Mouse (Mus musculus) cortical plate, adult 2 months (tissue): ENCODE results near the gene Taf10.

Source experiments
- CTCF ChIP-seq: fragments of 200-500 bp; IDR thresholded peaks from 2 replicates; pipeline ENCODE4 v1.5.1; 2011; ENCODE audit warnings: mild to moderate bottlenecking, control low read depth, low read length; ENCODE audit not compliant: insufficient read depth; ENCODE audit errors: extremely low read depth
- POLR2A ChIP-seq: fragments of 200-500 bp; IDR thresholded peaks from 2 replicates; pipeline ENCODE4 v1.6.1; 2011; ENCODE audit warnings: mild to moderate bottlenecking, low read length, control low read depth; ENCODE audit not compliant: insufficient read depth; ENCODE audit errors: extremely low read depth

DNA sequence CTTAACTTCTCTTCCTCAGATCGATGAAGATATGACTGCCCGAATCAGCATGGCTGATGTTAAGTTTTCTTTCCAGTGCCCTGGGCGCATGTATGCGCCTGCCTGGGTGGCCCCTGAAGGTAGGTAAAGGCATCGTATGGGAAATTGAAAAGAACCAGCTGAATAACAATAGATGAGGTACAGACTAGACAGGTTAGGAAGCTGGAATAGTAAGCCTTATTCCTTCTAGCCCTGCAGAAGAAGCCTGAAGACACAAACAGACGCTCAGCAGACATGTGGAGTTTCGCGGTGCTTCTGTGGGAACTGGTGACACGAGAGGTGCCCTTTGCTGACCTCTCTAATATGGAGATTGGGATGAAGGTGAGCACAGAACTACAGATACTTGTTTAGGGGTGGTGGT, 2.2 kb downstream of the Taf10 start:
- no peak for TF ChIP-seq CTCF
- TF ChIP-seq POLR2A = no peak
